Mouse (Mus musculus) spleen, postnatal 0 days (tissue): ENCODE results near the gene Slc9a4. TPM values are rescaled to one million over a fixed set of nuclear protein-coding genes. Genes with fewer than 3 reads are reported as not detected.

Experiments used
- polyA plus RNA-seq: library from polyadenylated mRNA; unstranded; fragments of >200 nt; fragmentation: Nextera tagmentation; extraction: Ambion mirVana; gene quantifications from 2 replicates; pipeline ENCODE4 v1.2.1, GENCODE M21; 2015

The Slc9a4 gene
- not detected in 2 replicates for polyA plus RNA-seq

DNA sequence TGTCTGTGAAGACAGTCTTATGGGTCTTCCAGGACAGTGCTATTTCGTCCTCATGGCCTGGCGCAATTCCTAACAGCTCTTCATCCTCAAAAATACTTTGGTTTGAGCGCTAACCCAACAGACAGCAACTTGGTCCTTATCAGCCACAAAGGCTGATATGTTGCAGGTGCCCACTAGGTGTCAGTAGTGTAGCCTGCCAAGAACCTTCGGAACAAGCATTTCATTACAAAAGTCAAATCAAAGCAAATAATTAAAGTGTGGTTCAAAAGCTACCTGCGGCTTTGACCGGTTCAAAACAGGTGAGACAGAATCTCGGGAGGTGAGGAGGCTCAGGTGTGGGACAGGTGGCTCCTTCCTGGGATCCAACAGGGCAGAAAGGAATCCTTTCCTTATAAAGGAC, at the start of gene Slc9a4:
Slc9a4 (plus strand) TSS at position 298 of the 400 bp plus-strand sequence.

Other genes starting within 250 kb of the Slc9a4 start
- 7.8 and 11.8 TPM in 2 replicates for gene Il1rl1, start 150.5 kb upstream of the Slc9a4 start, polyA plus RNA-seq
- gene Il18r1, start 114.5 kb upstream of the Slc9a4 start, polyA plus RNA-seq = 1.5 and 2.4 TPM in 2 replicates
- 6.5 and 9.2 TPM in 2 replicates for gene Il18rap, start 64.7 kb upstream of the Slc9a4 start, polyA plus RNA-seq
- not detected in 2 replicates for gene Slc9a2, start 100.5 kb downstream of the Slc9a4 start, polyA plus RNA-seq
- 2.0 TPM in 2 replicates for gene Mfsd9, start 210.6 kb downstream of the Slc9a4 start, polyA plus RNA-seq
- gene Tmem182, start 225.5 kb downstream of the Slc9a4 start, polyA plus RNA-seq = 0.05 and 0.07 TPM in 2 replicates